Mouse (Mus musculus): Measurements from ENCODE around the gene Grip1.
A peak's percentile ranks its signal among the peaks of the same experiment; 100 is the strongest.

Grip1 gene

GRCm38 (mm10) chr10:119684377-119684826 lies 230.8 kb downstream of the Grip1 start:
- DNase-seq = peak; percentile 88

- peak; percentile 93 for DNase-seq
Observed at GRCm38 (mm10) chr10:119691358-119692083, 237.9 kb downstream of the Grip1 start.

GRCm38 (mm10) chr10:119692284-119692890 lies 238.8 kb downstream of the Grip1 start:
- DNase-seq = peak; percentile 79

DNA sequence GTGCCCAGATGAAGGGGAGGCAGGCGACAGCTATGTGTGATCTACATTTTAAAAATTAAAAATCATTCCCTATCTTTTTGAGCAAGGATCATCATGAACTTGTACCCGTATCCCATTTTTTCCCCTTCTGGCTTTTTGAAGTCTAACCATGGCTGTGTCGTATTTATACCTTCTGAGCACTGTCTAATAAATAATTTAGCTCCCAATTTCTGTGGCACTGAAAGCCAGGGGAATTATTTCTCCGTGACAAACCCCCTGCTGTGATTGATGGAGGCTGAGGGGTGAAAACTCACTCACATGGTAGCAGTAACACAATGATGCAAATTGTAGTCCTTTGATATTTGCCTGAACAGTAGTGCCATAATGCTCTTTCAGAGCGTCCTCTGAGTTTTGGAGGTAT lies 239.8 kb downstream of the Grip1 start:
- DNase-seq = peak; percentile 17

- no peak for DNase-seq
Observed at GRCm38 (mm10) chr10:119697257-119697798, 243.7 kb downstream of the Grip1 start.

DNA sequence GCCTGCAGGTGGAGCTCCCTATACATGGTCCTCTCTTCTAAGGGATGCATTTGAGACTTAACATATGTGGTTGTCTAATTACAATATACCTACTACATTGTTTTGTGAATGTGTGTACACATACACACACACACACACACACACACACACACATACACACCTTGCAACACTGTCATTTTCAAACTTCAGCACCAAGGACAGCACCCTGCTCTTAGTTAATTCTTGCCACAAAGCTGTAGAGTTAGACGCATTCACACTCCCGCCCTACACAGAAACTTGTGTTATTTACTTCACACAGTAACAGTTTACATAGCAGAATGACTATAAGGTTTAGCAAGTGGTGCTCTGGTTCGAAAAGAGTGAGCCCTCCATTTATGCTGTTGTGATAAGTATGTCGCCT lies 251.7 kb downstream of the Grip1 start:
- peak; percentile 64 for DNase-seq

- DNase-seq = no peak
Observed at GRCm38 (mm10) chr10:119706281-119706680, 252.7 kb downstream of the Grip1 start.

DNA sequence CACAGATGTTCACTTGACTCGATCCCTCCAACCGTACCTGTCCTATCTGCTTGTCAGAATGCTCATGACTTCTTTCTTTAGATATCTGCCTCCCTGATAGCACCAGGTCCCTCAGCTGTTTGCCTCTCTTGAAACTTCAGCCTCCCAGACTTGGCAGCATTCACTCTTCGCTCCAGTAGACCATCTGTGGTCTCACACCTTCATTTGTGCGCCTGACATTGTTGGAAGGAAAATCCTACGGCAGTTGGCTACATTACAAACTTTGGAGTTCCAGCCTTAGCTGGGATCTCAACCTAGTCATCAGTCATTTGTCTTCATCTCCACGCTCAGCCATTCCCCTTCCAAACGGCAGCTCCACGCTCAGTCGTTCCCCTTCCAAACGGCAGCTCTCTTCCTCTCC lies 253.4 kb downstream of the Grip1 start:
- DNase-seq = no peak

GRCm38 (mm10) chr10:119721887-119722286 lies 268.3 kb downstream of the Grip1 start:
- no peak for DNase-seq

DNA sequence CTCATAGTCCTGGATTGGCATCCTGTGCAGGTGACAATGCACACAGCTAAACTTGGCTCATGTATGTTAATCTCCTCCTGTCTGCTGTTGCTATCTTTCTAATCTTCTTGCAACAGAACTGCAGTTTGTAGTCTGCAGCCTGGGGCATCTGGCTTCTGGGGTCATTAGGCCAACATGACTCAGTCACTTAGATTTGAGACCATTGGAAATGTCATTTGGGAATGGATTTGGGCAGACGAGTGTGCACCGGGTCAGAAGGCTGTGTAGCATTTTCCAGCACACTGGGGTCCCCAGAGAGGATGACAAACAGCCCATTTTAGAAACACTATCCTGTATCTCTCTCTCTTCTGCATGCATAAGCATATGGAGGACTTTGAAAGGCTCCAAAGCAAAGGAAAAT lies 268.8 kb downstream of the Grip1 start:
- no peak for DNase-seq

- DNase-seq = no peak
Observed at GRCm38 (mm10) chr10:119723671-119724070, 270.0 kb downstream of the Grip1 start.

GRCm38 (mm10) chr10:119725363-119725762 lies 271.7 kb downstream of the Grip1 start:
- DNase-seq = peak; percentile 43

GRCm38 (mm10) chr10:119725966-119726365 lies 272.3 kb downstream of the Grip1 start:
- DNase-seq = no peak

GRCm38 (mm10) chr10:119726921-119727320 lies 273.3 kb downstream of the Grip1 start:
- DNase-seq = no peak

- no peak for DNase-seq
Observed at GRCm38 (mm10) chr10:119730206-119730605, 276.6 kb downstream of the Grip1 start.

GRCm38 (mm10) chr10:119735011-119735992 lies 281.7 kb downstream of the Grip1 start:
- DNase-seq = peak; percentile 57

DNA sequence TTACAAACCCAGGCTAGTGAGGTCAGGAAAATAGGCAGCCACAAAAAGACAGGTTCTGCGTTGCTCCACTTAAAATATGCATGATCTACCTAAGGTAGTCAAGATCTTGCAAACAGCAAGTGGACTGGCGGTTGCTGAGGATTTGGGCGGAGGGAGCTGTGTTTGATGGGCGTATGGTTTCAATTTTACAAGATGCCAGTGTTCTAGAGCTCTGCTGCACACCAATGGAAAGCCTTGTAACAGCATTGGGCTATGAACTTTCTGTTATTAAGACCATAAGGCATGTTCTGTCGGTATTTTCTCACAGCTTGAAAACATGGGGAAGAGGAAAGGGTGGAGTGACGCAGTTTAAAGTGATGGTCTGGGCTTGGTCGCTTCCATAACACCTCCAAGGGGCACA lies 285.8 kb downstream of the Grip1 start:
- no peak for DNase-seq

- no peak for DNase-seq
Observed at GRCm38 (mm10) chr10:119742722-119743121, 289.1 kb downstream of the Grip1 start.

DNA sequence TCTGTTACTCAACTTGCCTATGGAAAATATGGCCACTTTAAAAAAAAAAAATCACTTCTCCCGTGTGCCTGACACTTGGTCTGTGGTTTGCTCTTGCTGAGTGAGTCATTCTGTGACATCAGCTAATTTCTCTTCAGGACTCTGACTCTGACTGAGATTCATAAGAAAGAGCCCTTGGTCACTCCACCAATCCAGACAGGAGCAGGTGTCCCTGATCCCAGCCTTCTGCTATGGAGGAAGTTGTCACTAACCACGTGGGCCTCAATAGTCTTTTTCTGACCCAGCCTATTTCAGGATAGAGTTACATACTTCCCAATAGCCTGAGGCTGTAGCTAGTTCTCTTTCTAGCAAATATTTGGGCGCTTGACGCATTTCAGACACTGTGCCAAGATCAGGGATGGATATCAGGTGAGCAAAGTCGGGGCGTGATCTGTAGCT lies 298.8 kb downstream of the Grip1 start:
- no peak for DNase-seq

GRCm38 (mm10) chr10:119756271-119756670 lies 302.6 kb downstream of the Grip1 start:
- no peak for DNase-seq

DNA sequence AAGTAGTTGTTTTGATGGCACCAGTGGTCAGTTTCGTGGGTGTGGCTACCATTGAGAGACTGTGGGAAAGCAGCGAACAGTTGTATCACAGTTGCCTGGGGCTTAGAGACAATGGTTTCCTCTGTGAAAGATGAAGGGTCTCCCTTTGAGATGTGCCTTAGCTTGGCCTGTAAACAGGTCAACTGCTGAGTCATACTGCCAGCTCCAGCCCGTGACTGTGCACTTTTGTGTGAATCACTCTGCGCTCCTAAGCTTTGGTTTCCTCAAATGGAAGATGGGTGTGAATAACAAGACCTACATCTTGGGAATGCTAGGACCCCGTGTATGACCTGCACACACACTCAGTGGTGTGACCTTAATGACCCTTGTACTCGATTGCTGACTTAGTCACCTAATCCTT lies 303.6 kb downstream of the Grip1 start:
- no peak for DNase-seq

- DNase-seq = no peak
Observed at GRCm38 (mm10) chr10:119761451-119762367, 308.1 kb downstream of the Grip1 start.
